Mouse (Mus musculus) frontal cortex, adult (tissue): Measurements from ENCODE around the gene Adgrg3.
"Not testable (repeated sequence)": the region's sequence is repeated elsewhere in the genome, so short reads cannot be mapped to it uniquely, and the experiment has no call there.

Source experiments
- ATAC-seq: cut with Nextera tagmentation; 2 replicates; pipeline ENCODE4 v1.9.2; 2017; ENCODE audit warnings: mild to moderate bottlenecking, moderate library complexity, mixed read lengths; ENCODE audit not compliant: low TSS enrichment

Adgrg3 gene

GRCm38 (mm10) chr8:95025421-95025820, 7.9 kb downstream of the Adgrg3 start:
- ATAC-seq: no peak

GRCm38 (mm10) chr8:95028391-95028790, 10.9 kb downstream of the Adgrg3 start:
- not testable (repeated sequence) for ATAC-seq

GRCm38 (mm10) chr8:95037106-95037925, 19.8 kb downstream of the Adgrg3 start:
- peak; percentile 99 for ATAC-seq

DNA sequence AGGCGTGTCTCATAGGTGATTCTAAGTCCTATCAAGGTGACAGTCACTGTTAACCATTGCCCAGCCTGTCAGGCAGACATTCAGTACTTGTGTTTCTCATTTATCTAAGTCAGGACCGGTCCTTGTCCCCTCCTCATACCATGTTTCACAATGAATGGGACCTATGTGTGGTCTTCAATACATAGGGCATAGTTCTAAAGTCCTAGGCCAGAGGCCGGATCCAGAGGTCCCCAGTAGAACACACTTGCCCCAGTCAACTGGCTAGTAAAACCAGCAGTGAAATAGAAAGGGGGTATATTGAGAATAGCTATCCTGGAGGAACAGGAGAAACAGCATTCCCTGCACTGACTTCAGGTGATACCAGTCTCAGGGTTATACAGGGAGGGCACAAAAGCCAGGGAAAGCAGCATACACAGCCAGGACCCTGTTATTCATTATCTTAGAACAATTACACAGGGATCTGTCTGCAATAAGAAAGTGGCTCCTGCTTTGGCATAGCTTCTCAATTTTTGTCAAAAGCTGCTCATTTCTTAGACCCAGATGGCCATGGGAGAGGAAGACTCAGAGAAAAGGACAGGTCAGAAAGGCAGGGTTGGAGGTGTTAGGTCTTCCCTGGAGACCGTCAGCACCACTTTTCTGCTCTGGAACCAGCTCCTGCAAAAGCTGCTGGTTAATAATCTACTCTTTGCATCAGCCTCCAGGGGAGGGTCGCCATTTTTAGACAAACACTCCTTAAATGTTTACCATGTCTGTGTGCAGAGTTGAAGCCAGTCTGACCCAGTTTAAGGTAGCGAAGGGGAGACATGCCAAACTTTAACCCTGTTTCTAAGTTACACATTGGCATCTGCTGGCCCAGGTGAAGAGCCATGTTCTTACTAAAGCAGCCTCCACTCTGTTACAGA, 24.6 kb downstream of the Adgrg3 start:
- ATAC-seq: no peak

DNA sequence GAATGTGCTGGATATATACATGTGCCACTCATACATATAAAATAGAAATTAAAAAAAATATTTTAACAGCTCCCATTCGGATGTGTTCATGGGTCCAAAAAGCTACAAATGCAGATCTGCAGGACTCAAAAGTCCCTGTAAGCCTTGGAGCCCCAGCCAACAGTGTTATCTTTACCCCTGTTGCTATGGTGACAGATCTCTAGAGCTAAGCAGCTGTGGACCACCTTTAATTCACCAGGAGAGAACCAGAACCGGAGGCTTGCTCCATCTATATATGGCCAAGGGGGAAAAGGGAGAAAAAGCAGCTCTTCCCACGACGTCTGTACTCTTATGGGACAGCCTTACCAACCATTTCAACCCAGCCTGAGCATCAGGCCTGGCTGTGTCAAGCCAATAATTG, 27.3 kb downstream of the Adgrg3 start:
- no peak for ATAC-seq

- ATAC-seq: no peak
Measured at GRCm38 (mm10) chr8:95046982-95047381, 29.5 kb downstream of the Adgrg3 start.

- no peak for ATAC-seq
Measured at GRCm38 (mm10) chr8:95047884-95048680, 30.6 kb downstream of the Adgrg3 start.

DNA sequence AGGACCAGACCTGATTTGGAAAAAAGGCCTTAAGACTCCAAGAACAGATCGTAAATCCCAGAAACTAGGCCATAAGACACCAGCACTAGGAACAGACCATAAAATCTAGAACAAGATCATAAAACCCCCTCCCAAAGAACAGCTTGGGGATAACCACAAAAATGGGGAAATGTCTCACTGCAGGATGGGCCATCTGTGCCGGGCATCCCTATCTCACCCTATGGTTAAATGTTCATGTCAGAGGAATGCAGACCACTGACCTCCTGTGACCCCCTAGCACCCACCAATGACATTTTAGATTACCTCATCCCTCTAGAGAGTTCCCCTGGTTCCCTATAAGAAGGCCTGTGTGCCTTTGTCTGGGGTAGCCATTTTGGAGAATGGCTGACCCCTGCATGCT, 32.1 kb downstream of the Adgrg3 start:
- no peak for ATAC-seq

- ATAC-seq: no peak
Measured at GRCm38 (mm10) chr8:95054438-95054837, 36.9 kb downstream of the Adgrg3 start.

- ATAC-seq: peak; percentile 96
Measured at GRCm38 (mm10) chr8:95054927-95055510, 37.5 kb downstream of the Adgrg3 start, which contains the start of gene Drc7. Gene Drc7, plus strand, starts transcription at chr8:95055103.

DNA sequence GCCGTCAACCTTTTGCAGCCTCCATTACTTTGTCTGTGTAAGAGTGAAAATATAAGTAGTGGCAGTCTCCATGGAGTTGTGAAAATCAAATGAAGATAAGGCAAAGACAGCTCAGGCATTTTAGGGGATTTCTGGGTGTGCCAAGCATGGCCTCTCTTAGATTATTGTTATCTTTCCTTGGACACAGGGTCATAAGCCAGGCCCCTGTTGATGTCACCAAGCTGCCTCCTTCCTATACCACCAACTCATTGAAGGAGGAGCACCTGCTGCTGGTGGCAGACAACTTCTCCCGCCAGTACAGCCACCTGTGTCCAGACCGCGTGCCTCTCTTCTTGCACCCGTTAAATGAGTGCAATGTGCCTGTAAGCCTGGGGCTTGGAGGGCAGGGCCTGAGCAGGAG, 38.9 kb downstream of the Adgrg3 start:
- no peak for ATAC-seq

DNA sequence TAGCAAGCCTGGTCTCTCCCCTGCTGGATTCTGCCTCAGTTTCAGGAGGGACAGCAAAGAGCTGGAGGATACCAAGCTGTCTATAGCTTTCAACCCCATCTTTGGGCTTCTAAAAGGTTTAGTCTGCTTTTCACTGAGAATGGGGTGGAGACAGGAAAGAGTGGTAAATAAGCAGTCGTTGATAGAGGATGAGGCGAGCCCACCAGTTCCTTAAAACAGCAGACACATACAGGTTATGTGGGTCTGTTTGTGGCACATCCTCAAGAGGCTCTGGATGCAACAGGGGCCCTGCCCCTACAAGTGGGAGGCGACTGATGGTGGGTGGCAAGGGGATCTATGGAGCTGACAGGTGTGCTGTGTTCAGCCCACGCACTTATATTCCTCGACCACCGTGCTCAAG, 41.2 kb downstream of the Adgrg3 start:
- ATAC-seq: no peak

- ATAC-seq: no peak
Measured at GRCm38 (mm10) chr8:95059812-95060533, 42.5 kb downstream of the Adgrg3 start.

- ATAC-seq: no peak
Measured at GRCm38 (mm10) chr8:95064531-95064930, 47.0 kb downstream of the Adgrg3 start.

GRCm38 (mm10) chr8:95067582-95067981, 50.1 kb downstream of the Adgrg3 start:
- ATAC-seq: no peak

GRCm38 (mm10) chr8:95075504-95075903, 58.0 kb downstream of the Adgrg3 start:
- no peak for ATAC-seq

GRCm38 (mm10) chr8:95076151-95076550, 58.7 kb downstream of the Adgrg3 start:
- ATAC-seq: no peak

- ATAC-seq: no peak
Measured at GRCm38 (mm10) chr8:95078055-95078454, 60.6 kb downstream of the Adgrg3 start.

DNA sequence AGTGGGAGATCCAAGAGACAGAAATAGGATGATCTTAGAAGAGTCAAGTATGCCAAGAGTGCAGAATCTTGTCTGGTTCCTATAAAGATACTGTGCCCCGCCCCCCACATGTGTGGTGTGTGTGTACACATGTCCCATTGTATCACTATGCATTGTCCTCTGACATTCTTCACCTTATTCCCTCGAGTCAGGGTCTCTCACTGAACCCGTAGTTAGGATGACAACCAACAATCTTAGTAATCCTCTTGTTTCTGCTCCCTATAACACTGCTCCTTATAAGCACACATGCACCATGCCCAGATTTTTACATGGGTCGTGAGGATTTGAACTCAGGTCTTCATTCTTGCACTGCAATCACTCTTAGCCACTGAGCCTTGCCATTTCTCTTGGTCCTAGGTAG, 61.8 kb downstream of the Adgrg3 start:
- no peak for ATAC-seq

DNA sequence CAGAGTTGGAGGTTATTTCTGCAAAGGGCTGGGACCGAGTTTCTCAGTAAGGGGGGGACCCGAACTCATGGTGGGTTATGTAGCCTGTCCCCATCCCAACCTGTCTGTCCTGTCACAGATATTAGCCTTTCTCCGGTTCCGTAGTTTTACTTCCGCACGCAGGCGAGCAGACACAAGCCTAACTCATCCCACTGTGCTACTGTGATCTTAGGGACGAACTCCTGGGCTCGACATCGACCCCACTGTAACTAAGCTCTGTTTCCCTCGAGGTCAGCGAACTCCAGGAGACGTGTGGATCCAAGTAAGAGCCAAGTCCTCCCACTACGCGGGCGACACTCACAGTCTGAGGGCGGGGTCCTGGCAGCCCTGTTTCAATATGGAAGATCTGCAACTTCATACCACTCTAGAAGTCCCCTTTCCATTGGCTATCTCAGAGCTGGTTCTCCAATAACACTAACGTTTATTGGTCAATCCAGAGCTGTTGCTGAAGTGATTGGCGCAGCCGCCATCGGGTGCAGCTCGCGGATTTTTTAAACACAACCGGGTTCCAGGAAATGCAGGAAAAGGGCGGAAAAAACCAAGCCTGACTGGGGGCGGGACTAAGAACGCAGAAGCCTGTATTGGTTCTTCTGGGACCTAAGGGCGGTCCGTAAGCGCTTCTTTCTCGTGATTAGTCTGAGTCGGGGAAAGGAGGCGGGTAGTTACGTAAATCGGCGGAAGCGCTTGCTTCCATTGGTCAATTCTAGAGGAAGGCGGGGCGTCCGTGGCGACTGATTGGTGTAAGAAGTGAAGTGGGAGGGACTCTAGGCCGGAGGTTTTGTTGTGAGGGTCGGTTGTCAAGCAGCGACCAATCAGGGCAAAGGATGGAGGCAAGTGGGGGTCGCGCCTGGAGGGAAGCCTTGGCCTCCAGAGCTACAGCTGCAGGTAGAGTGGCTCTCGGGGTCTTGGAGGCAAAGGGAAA, 63.2 kb downstream of the Adgrg3 start, which contains the start of gene Katnb1:
Gene Katnb1 (plus strand): TSS at position 806 of the 961 bp plus-strand sequence.
- ATAC-seq: peak; percentile 92
